Mouse (Mus musculus) frontal cortex, postnatal 25 days (tissue): ENCODE measurements at regions not wholly inside any gene's neighbourhood (a gene's known extent, or its start where the extent isn't known, plus 50 kb on each side); places are given as distances from the start of the nearest gene placed in this dataset.

Experiments used
- DNase-seq, 2 experiments: peaks; one replicate each; pipeline ENCODE4 v3.0.0; 2022; ENCODE audit warnings: low spot score in 2 of 2

- DNase-seq = no peak
Measured at GRCm38 (mm10) chr7:137748936-137749335, 311.5 kb downstream of the Glrx3 start.

GRCm38 (mm10) chr7:137750741-137751140, 313.3 kb downstream of the Glrx3 start:
- no peak for DNase-seq

- no peak for DNase-seq
Measured at GRCm38 (mm10) chr7:137751151-137751859, 313.9 kb downstream of the Glrx3 start.

GRCm38 (mm10) chr7:137765961-137766360, 328.5 kb downstream of the Glrx3 start:
- DNase-seq = no peak

- DNase-seq = no peak
Measured at GRCm38 (mm10) chr7:137766721-137767120, 329.3 kb downstream of the Glrx3 start.

GRCm38 (mm10) chr7:137773051-137773964, 335.9 kb downstream of the Glrx3 start:
- no peak for DNase-seq

- no peak for DNase-seq
Measured at GRCm38 (mm10) chr7:137773965-137774310, 336.5 kb downstream of the Glrx3 start.

GRCm38 (mm10) chr7:137783954-137784353, 346.5 kb downstream of the Glrx3 start:
- DNase-seq = no peak

- DNase-seq = no peak
Measured at GRCm38 (mm10) chr7:137805361-137805760, 367.9 kb downstream of the Glrx3 start.

- DNase-seq = no peak
Measured at GRCm38 (mm10) chr7:137812839-137813238, 375.4 kb downstream of the Glrx3 start.

GRCm38 (mm10) chr7:137840520-137840919, 403.1 kb downstream of the Glrx3 start:
- DNase-seq = no peak

GRCm38 (mm10) chr7:137841044-137841443, 403.6 kb downstream of the Glrx3 start:
- no peak for DNase-seq

- DNase-seq = no peak
Measured at GRCm38 (mm10) chr7:137841456-137842100, 404.2 kb downstream of the Glrx3 start.

GRCm38 (mm10) chr7:137847856-137848255, 410.4 kb downstream of the Glrx3 start:
- DNase-seq = no peak

GRCm38 (mm10) chr7:137851061-137851460, 413.6 kb downstream of the Glrx3 start:
- DNase-seq = no peak

- DNase-seq = no peak
Measured at GRCm38 (mm10) chr7:137859681-137860080, 422.3 kb downstream of the Glrx3 start.

- DNase-seq = no peak
Measured at GRCm38 (mm10) chr7:137860520-137860919, 423.1 kb downstream of the Glrx3 start.

- no peak for DNase-seq
Measured at GRCm38 (mm10) chr7:137864912-137865311, 427.5 kb downstream of the Glrx3 start.

- DNase-seq = no peak
Measured at GRCm38 (mm10) chr7:137865457-137865856, 428.0 kb downstream of the Glrx3 start.

- no peak for DNase-seq
Measured at GRCm38 (mm10) chr7:137866880-137867279, 429.5 kb downstream of the Glrx3 start.

GRCm38 (mm10) chr7:137868501-137868900, 431.1 kb downstream of the Glrx3 start:
- DNase-seq = no peak

GRCm38 (mm10) chr7:137875306-137875705, 437.9 kb downstream of the Glrx3 start:
- DNase-seq = no peak
